Comparison of ENCODE assay signal across 13 mouse cellular contexts in the genomic region with DNA sequence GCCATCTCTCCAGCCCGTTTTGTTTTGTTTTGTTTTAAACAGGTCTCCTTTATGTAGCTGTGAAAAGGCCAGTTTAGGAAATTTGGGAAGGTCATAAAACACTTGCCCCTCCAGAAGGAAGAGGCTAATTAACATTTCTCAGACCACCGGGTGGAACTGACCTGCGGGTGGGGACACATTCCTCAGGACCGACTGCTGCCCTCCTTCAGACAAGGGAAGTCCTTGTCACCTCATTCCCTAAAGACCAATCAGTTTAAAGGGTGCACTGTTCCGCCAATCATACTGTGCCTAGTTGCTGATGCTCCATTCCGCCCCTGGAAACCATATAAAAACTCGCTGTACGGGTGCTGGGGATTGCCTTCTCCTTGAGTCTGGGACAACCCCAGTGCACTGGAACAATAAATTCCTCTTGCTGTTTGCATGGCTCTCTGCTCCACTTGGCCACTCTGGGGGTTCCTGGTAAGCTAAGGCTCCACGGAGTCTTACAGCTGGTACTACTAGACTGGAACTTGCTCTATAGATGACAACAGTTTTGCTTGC. TPM values are rescaled to one million over a fixed set of nuclear protein-coding genes. Genes with fewer than 3 reads are reported as not detected.
A peak's percentile ranks its signal among the peaks of the same experiment; 100 is the strongest.
DNase-seq lines count a peak whose midpoint lies in the region; ATAC-seq and TF ChIP-seq lines count a peak whose summit lies in the region.
"Had no signal": no experiment of that assay in that cellular context is flagged by ENCODE, and none has a peak within 500 bp of the region (broad histone marks: within the 10 kb centered on the region; RNA-seq: fewer than 3 reads in every experiment).

No protein-coding gene starts in this region.

- no peaks in the 10 kb centered on the region for H3K9me3 ChIP-seq in heart, embryonic 15.5 days (replicated peaks)
- H3K9me3 ChIP-seq in liver, embryonic 14.5 days (ENCODE audit: control insufficient read depth, low read length): no peaks in the 10 kb centered on the region
- H3K9me3 ChIP-seq in liver, embryonic 12.5 days (replicated peaks): no peaks in the 10 kb centered on the region
- H3K9me3 ChIP-seq in embryonic facial prominence, embryonic 12.5 days: no peaks in the 10 kb centered on the region
- no peaks in the 10 kb centered on the region for H3K9me3 ChIP-seq in limb, embryonic 12.5 days
- H3K9me3 ChIP-seq: stomach, embryonic 15.5 days had no signal

- no peak overlapping the region for H3K9ac ChIP-seq in heart, embryonic 15.5 days
- H3K9ac ChIP-seq in liver, embryonic 14.5 days (replicated peaks): 0 out of 2 replicates have a peak overlapping the region, but pooled peaks have one; percentile 6
- no peak overlapping the region for H3K9ac ChIP-seq in liver, embryonic 12.5 days
- no peak overlapping the region for H3K9ac ChIP-seq in embryonic facial prominence, embryonic 12.5 days
- H3K9ac ChIP-seq in limb, embryonic 12.5 days (replicated peaks): no peak overlapping the region
- H3K9ac ChIP-seq: stomach, embryonic 15.5 days had no signal

- intact Hi-C loops in heart, postnatal 36 days (cut with DNase I): no loop called here

- TF ChIP-seq EP300 in liver, embryonic 14.5 days (IDR thresholded peaks at IDR 0.05; ENCODE audit: low read depth): no peak

- no peak for TF ChIP-seq CTCF in liver, embryonic 14.5 days (IDR thresholded peaks at IDR 0.05; ENCODE audit: low read depth)

- H3K4me2 ChIP-seq in heart, embryonic 15.5 days: no peak overlapping the region
- H3K4me2 ChIP-seq in liver, embryonic 14.5 days (ENCODE audit: low read depth): peak overlapping the region; percentile 13; the same call in 1 of the 2 replicates
- H3K4me2 ChIP-seq in liver, embryonic 12.5 days: no peak overlapping the region
- no peak overlapping the region for H3K4me2 ChIP-seq in embryonic facial prominence, embryonic 12.5 days (replicated peaks)
- peak overlapping the region; percentile 29 for H3K4me2 ChIP-seq in limb, embryonic 12.5 days
- H3K4me2 ChIP-seq: stomach, embryonic 15.5 days had no signal

- 0 out of 2 replicates have a peak overlapping the region, but pooled peaks have one; percentile 5 for H3K27ac ChIP-seq in heart, embryonic 15.5 days
- no peak overlapping the region for H3K27ac ChIP-seq in liver, embryonic 14.5 days
- H3K27ac ChIP-seq in liver, embryonic 12.5 days: no peak overlapping the region
- peak overlapping the region; percentile 24 for H3K27ac ChIP-seq in embryonic facial prominence, embryonic 12.5 days
- H3K27ac ChIP-seq in limb, embryonic 12.5 days: peak overlapping the region; percentile 83
- H3K27ac ChIP-seq: hindbrain, postnatal 0 days; stomach, embryonic 15.5 days had no signal

- no peak for ATAC-seq in heart, embryonic 15.5 days (replicated peaks; ENCODE audit: insufficient number of reproducible peaks, insufficient read depth, low FRiP score, low read depth)
- no peak for ATAC-seq in liver, embryonic 14.5 days (ENCODE audit: insufficient read depth)
- ATAC-seq in liver, embryonic 12.5 days: no peak
- no peak for ATAC-seq in embryonic facial prominence, embryonic 12.5 days (ENCODE audit: insufficient number of reproducible peaks, insufficient read depth, low FRiP score, low TSS enrichment)
- no peak for ATAC-seq in limb, embryonic 12.5 days (ENCODE audit: insufficient number of reproducible peaks, insufficient read depth, low FRiP score, low TSS enrichment, low read depth)
- ATAC-seq: hindbrain, postnatal 0 days; Patski had no signal

- H3K36me3 ChIP-seq in heart, embryonic 15.5 days: no peaks in the 10 kb centered on the region
- H3K36me3 ChIP-seq in liver, embryonic 14.5 days (replicated peaks; ENCODE audit: control insufficient read depth, insufficient read depth, low read depth): no peaks in the 10 kb centered on the region
- H3K36me3 ChIP-seq in liver, embryonic 12.5 days: no peaks in the 10 kb centered on the region
- no peaks in the 10 kb centered on the region for H3K36me3 ChIP-seq in embryonic facial prominence, embryonic 12.5 days
- H3K36me3 ChIP-seq in limb, embryonic 12.5 days: no peaks in the 10 kb centered on the region
- H3K36me3 ChIP-seq: stomach, embryonic 15.5 days had no signal

- DNase-seq in heart, postnatal 36 days: no peak
- no peak for DNase-seq in liver, embryonic 14.5 days (ENCODE audit: low read depth in 3 of 3, low spot score in 3 of 3)
- no peak for DNase-seq in gastrocnemius, adult 18-20 months (ENCODE audit: low spot score)
- DNase-seq: cerebellum, adult 11 months; left cerebral cortex, postnatal 4 days; thymus, postnatal 25 days had no signal

- 52% methylated on average over 9 of the region's 9 CpGs for WGBS in heart, embryonic 15.5 days
- WGBS in liver, embryonic 14.5 days (ENCODE audit: insufficient replicate concordance): 48% methylated on average over 9 of the region's 9 CpGs
- WGBS in liver, embryonic 12.5 days (ENCODE audit: insufficient replicate concordance): 60% methylated on average over 9 of the region's 9 CpGs
- WGBS in embryonic facial prominence, embryonic 12.5 days: 52% methylated on average over 9 of the region's 9 CpGs
- 30% methylated on average over 9 of the region's 9 CpGs for WGBS in limb, embryonic 12.5 days

- no peak overlapping the region for H3K4me3 ChIP-seq in heart, embryonic 15.5 days
- H3K4me3 ChIP-seq in liver, embryonic 14.5 days (ENCODE audit: insufficient read depth in 1 of 2, low read depth in 2 of 2, low read length in 2 of 2): no peak overlapping the region
- no peak overlapping the region for H3K4me3 ChIP-seq in liver, embryonic 12.5 days
- no peak overlapping the region for H3K4me3 ChIP-seq in embryonic facial prominence, embryonic 12.5 days
- H3K4me3 ChIP-seq in limb, embryonic 12.5 days (replicated peaks): peak overlapping the region; percentile 3; the same call in 1 of the 2 replicates
- H3K4me3 ChIP-seq: stomach, embryonic 15.5 days had no signal

- peaks cover 20% of the 10 kb centered on the region for H3K4me1 ChIP-seq in heart, embryonic 15.5 days (replicated peaks)
- H3K4me1 ChIP-seq in liver, embryonic 14.5 days (replicated peaks; ENCODE audit: control insufficient read depth in 2 of 2, insufficient read depth in 2 of 2, low read length in 1 of 2): peaks cover 22 to 28% of the 10 kb centered on the region in 2 experiments
- peaks cover 44% of the 10 kb centered on the region for H3K4me1 ChIP-seq in liver, embryonic 12.5 days
- peaks cover 40% of the 10 kb centered on the region for H3K4me1 ChIP-seq in embryonic facial prominence, embryonic 12.5 days
- H3K4me1 ChIP-seq in limb, embryonic 12.5 days (replicated peaks): peaks cover 56% of the 10 kb centered on the region

- no peaks in the 10 kb centered on the region for H3K27me3 ChIP-seq in heart, embryonic 15.5 days
- H3K27me3 ChIP-seq in liver, embryonic 14.5 days (ENCODE audit: control insufficient read depth, insufficient read depth, low read length): peaks cover 3% of the 10 kb centered on the region; the same call in 1 of the 2 replicates
- peaks cover 17% of the 10 kb centered on the region for H3K27me3 ChIP-seq in liver, embryonic 12.5 days (replicated peaks)
- no peaks in the 10 kb centered on the region for H3K27me3 ChIP-seq in embryonic facial prominence, embryonic 12.5 days
- H3K27me3 ChIP-seq in limb, embryonic 12.5 days: no peaks in the 10 kb centered on the region
- H3K27me3 ChIP-seq: Patski; stomach, embryonic 15.5 days had no signal

RNA-seq across cellular contexts. Expression of gene Ier2, which starts 9.5 kb away (rescaled TPM):
- 34.9 and 50.5 TPM in 2 replicates for polyA plus RNA-seq in heart, embryonic 15.5 days (2015; fragmentation: Nextera tagmentation; extraction: Ambion mirVana)
- total RNA-seq in heart, postnatal 36 days (2021): 10 to 100 TPM; 12.6 to 16.5 TPM
- 6.2 and 8.4 TPM in 2 replicates for polyA plus RNA-seq in liver, embryonic 14.5 days (2012; rRNA removed)
- 12.6 and 15.0 TPM in 2 replicates for polyA plus RNA-seq in liver, embryonic 14.5 days (2014; fragmentation: Nextera tagmentation; extraction: Ambion mirVana)
- polyA plus RNA-seq in liver, embryonic 12.5 days (2016; fragmentation: Nextera tagmentation; extraction: Ambion mirVana): 36.4 and 37.4 TPM in 2 replicates
- polyA plus RNA-seq in embryonic facial prominence, embryonic 12.5 days (2016; fragmentation: Nextera tagmentation; extraction: Ambion mirVana): 94.5 and 97.0 TPM in 2 replicates
- polyA plus RNA-seq in limb, embryonic 12.5 days (2016; fragmentation: Nextera tagmentation; extraction: Ambion mirVana): 134 and 144 TPM in 2 replicates
- total RNA-seq in gastrocnemius, adult 18-20 months (2021): 1 to 10 TPM; 4.7 to 8.3 TPM

RNA-seq across cellular contexts. Expression of gene Trmt1, which starts 32.9 kb away (rescaled TPM):
- polyA plus RNA-seq in heart, embryonic 15.5 days (2015; fragmentation: Nextera tagmentation; extraction: Ambion mirVana): 40.6 and 47.4 TPM in 2 replicates
- total RNA-seq in heart, postnatal 36 days (2021): 10 to 100 TPM; 36.1 to 39.2 TPM
- polyA plus RNA-seq in liver, embryonic 14.5 days (2012; rRNA removed): 37.5 and 37.6 TPM in 2 replicates
- polyA plus RNA-seq in liver, embryonic 14.5 days (2014; fragmentation: Nextera tagmentation; extraction: Ambion mirVana): 27.4 and 34.1 TPM in 2 replicates
- 57.3 and 62.0 TPM in 2 replicates for polyA plus RNA-seq in liver, embryonic 12.5 days (2016; fragmentation: Nextera tagmentation; extraction: Ambion mirVana)
- polyA plus RNA-seq in embryonic facial prominence, embryonic 12.5 days (2016; fragmentation: Nextera tagmentation; extraction: Ambion mirVana): 71.2 and 73.6 TPM in 2 replicates
- 63.4 and 66.9 TPM in 2 replicates for polyA plus RNA-seq in limb, embryonic 12.5 days (2016; fragmentation: Nextera tagmentation; extraction: Ambion mirVana)
- 10 to 100 TPM; 47.0 to 51.4 TPM for total RNA-seq in gastrocnemius, adult 18-20 months (2021)

RNA-seq across cellular contexts. Expression of gene Nacc1, which starts 34.5 kb away (rescaled TPM):
- 10.7 and 14.6 TPM in 2 replicates for polyA plus RNA-seq in heart, embryonic 15.5 days (2015; fragmentation: Nextera tagmentation; extraction: Ambion mirVana)
- 10 to 100 TPM; 27.3 to 30.1 TPM for total RNA-seq in heart, postnatal 36 days (2021)
- 19.0 and 21.2 TPM in 2 replicates for polyA plus RNA-seq in liver, embryonic 14.5 days (2012; rRNA removed)
- 6.3 and 7.6 TPM in 2 replicates for polyA plus RNA-seq in liver, embryonic 14.5 days (2014; fragmentation: Nextera tagmentation; extraction: Ambion mirVana)
- polyA plus RNA-seq in liver, embryonic 12.5 days (2016; fragmentation: Nextera tagmentation; extraction: Ambion mirVana): 12.5 and 12.9 TPM in 2 replicates
- 19.4 and 20.8 TPM in 2 replicates for polyA plus RNA-seq in embryonic facial prominence, embryonic 12.5 days (2016; fragmentation: Nextera tagmentation; extraction: Ambion mirVana)
- 16.9 and 21.4 TPM in 2 replicates for polyA plus RNA-seq in limb, embryonic 12.5 days (2016; fragmentation: Nextera tagmentation; extraction: Ambion mirVana)
- 10 to 100 TPM; 19.3 to 22.8 TPM for total RNA-seq in gastrocnemius, adult 18-20 months (2021)

RNA-seq across cellular contexts. Expression of gene Lyl1, which starts 48.1 kb away (rescaled TPM):
- polyA plus RNA-seq in heart, embryonic 15.5 days (2015; fragmentation: Nextera tagmentation; extraction: Ambion mirVana): 9.2 and 13.2 TPM in 2 replicates
- 1 to 10 TPM; 5.4 to 5.7 TPM for total RNA-seq in heart, postnatal 36 days (2021)
- polyA plus RNA-seq in liver, embryonic 14.5 days (2012; rRNA removed): 45.4 and 46.2 TPM in 2 replicates
- 55.6 and 57.7 TPM in 2 replicates for polyA plus RNA-seq in liver, embryonic 14.5 days (2014; fragmentation: Nextera tagmentation; extraction: Ambion mirVana)
- polyA plus RNA-seq in liver, embryonic 12.5 days (2016; fragmentation: Nextera tagmentation; extraction: Ambion mirVana): 82.3 and 83.1 TPM in 2 replicates
- 4.9 and 5.0 TPM in 2 replicates for polyA plus RNA-seq in embryonic facial prominence, embryonic 12.5 days (2016; fragmentation: Nextera tagmentation; extraction: Ambion mirVana)
- 3.7 and 4.7 TPM in 2 replicates for polyA plus RNA-seq in limb, embryonic 12.5 days (2016; fragmentation: Nextera tagmentation; extraction: Ambion mirVana)
- 1 to 10 TPM in 1 of 2 experiments, under 1 TPM in 1; 0.73 to 1.6 TPM for total RNA-seq in gastrocnemius, adult 18-20 months (2021)

Comparison
In these comparisons a context has a peak if more than half of its experiments do, and no peak if none do; other contexts are left out.
1. H3K4me2 ChIP-seq: peak in liver, embryonic 14.5 days (single experiment) and limb, embryonic 12.5 days (single experiment); none in heart, embryonic 15.5 days (single experiment), liver, embryonic 12.5 days (single experiment) and embryonic facial prominence, embryonic 12.5 days (single experiment).
2. H3K27ac ChIP-seq: peak in heart, embryonic 15.5 days (single experiment), embryonic facial prominence, embryonic 12.5 days (single experiment) and limb, embryonic 12.5 days (single experiment); none in liver, embryonic 14.5 days (single experiment) and liver, embryonic 12.5 days (single experiment).